Mouse (Mus musculus) midbrain, postnatal 0 days (tissue): ENCODE results near the gene Ninj1. TPM values are rescaled to one million over a fixed set of nuclear protein-coding genes. Genes with fewer than 3 reads are reported as not detected.

Experiments used
- ATAC-seq: fragments of 200-750 bp; cut with Nextera tagmentation; 2 replicates; pipeline ENCODE4 v1.8.0; 2017; ENCODE audit warnings: moderate number of reproducible peaks, mild to moderate bottlenecking, moderate TSS enrichment, moderate library complexity; ENCODE audit not compliant: low FRiP score
- DNase-seq: peaks from one replicate; pipeline ENCODE4 v3.0.0-alpha.2; 2015; ENCODE audit warnings: low spot score
- H3K27ac ChIP-seq: fragments of 300-500 bp; sonication (generic); 2 replicates; pipeline ENCODE4 v1.5.1; 2014; ENCODE audit warnings: low read depth, mild to moderate bottlenecking, low read length, mixed read lengths
- H3K27me3 ChIP-seq: fragments of 300-500 bp; sonication (generic); 2 replicates; pipeline ENCODE4 v1.6.1; 2014; ENCODE audit warnings: low read length, control low read depth, mixed read lengths; ENCODE audit not compliant: insufficient read depth
- H3K36me3 ChIP-seq: fragments of 300-500 bp; sonication (generic); 2 replicates; pipeline ENCODE4 v1.6.1; 2014; ENCODE audit warnings: low read length, control low read depth, mixed read lengths; ENCODE audit not compliant: insufficient read depth
- H3K4me1 ChIP-seq: fragments of 300-500 bp; sonication (generic); 2 replicates; pipeline ENCODE4 v1.6.1; 2014; ENCODE audit warnings: mild to moderate bottlenecking, control low read depth, antibody characterized with exemption, low read length, mixed read lengths; ENCODE audit not compliant: insufficient read depth
- H3K4me2 ChIP-seq: fragments of 300-500 bp; sonication (generic); 2 replicates; pipeline ENCODE4 v1.6.1; 2014; ENCODE audit warnings: low read depth, mild to moderate bottlenecking, low read length, mixed read lengths; ENCODE audit not compliant: poor library complexity, severe bottlenecking
- H3K4me3 ChIP-seq: fragments of 300-500 bp; sonication (generic); 2 replicates; pipeline ENCODE4 v1.5.1; 2014; ENCODE audit warnings: low read depth, mild to moderate bottlenecking, low read length, moderate library complexity
- H3K9ac ChIP-seq: fragments of 300-500 bp; sonication (generic); replicated peaks from 2 replicates; pipeline ENCODE4 v1.6.1; 2014; ENCODE audit warnings: mild to moderate bottlenecking, low read length, moderate library complexity, mixed read lengths; ENCODE audit not compliant: poor library complexity, severe bottlenecking
- H3K9me3 ChIP-seq: fragments of 300-500 bp; sonication (generic); 2 replicates; pipeline ENCODE4 v1.6.1; 2016; ENCODE audit warnings: low read length, control low read depth
- CTCF ChIP-seq: IDR thresholded peaks from 2 replicates; pipeline ENCODE4 v1.5.1; 2016; ENCODE audit warnings: antibody characterized with exemption, mild to moderate bottlenecking
- WGBS: fragments of 180-500 bp; shearing (Covaris S2); extraction: QIAGEN DNeasy Blood & Tissue Kit; methylation state at CpG from one replicate; pipeline ENCODE4 v1.1.7; 2014; 5-methylcytosine and 5-hydroxymethylcytosine counted together
- polyA plus RNA-seq: library from polyadenylated mRNA; unstranded; fragments of >200 nt; fragmentation: Nextera tagmentation; extraction: Ambion mirVana; gene quantifications from 2 replicates; pipeline ENCODE4 v1.2.1, GENCODE M21; 2015
- total RNA-seq: library from RNA; depleted of rRNA; stranded (reverse); fragments of >200 nt; gene quantifications from 2 replicates; pipeline ENCODE4 v1.2.3, GENCODE M21; 2014; rRNA removed

The Ninj1 gene
- 19.4 and 29.7 TPM in 2 replicates for total RNA-seq
- 34.8 and 36.5 TPM in 2 replicates for polyA plus RNA-seq

- Histone ChIP-seq H3K4me3 (peak within 1 kb of the TSS; percentile 77), H3K36me3 (no peaks in the 10 kb centered on the region), H3K9ac (peak within 1 kb of the TSS; percentile 70), H3K9me3 (no peaks in the 10 kb centered on the region), H3K27ac (no peak within 1 kb of the TSS; the same call in 1 of the 2 replicates), H3K4me2 (peak within 1 kb of the TSS; percentile 98), H3K27me3 (no peaks in the 10 kb centered on the region), H3K4me1 (no peaks in the 10 kb centered on the region)
- peak; percentile 80 for DNase-seq
- TF ChIP-seq CTCF, result no peak
- ATAC-seq, result peak; percentile 89
- under 1% methylated on average over 73 of the region's 87 CpGs for WGBS
Observed at GRCm38 (mm10) chr13:49187288-49188218, at the start of gene Ninj1. Ninj1 (plus strand) TSS chr13:49187485.

- WGBS, result 58% methylated on average over 4 of the region's 4 CpGs
- Histone ChIP-seq H3K4me2 (no peak overlapping the region), H3K9me3 (no peaks in the 10 kb centered on the region), H3K27ac (no peak overlapping the region), H3K9ac (no peak overlapping the region), H3K4me1 (peaks cover 15% of the 10 kb centered on the region), H3K4me3 (no peak overlapping the region), H3K36me3 (peaks cover 7% of the 10 kb centered on the region; the same call in 1 of the 2 replicates), H3K27me3 (no peaks in the 10 kb centered on the region)
- ATAC-seq (no peak), DNase-seq (no peak)
- TF ChIP-seq CTCF, result no peak
Observed at GRCm38 (mm10) chr13:49140567-49140966, 46.7 kb upstream of the Ninj1 start.

- no peak overlapping the region for H3K4me3 ChIP-seq
- H3K27ac ChIP-seq, result no peak overlapping the region
- 82% methylated on average over 5 of the region's 5 CpGs for WGBS
- no peaks in the 10 kb centered on the region for H3K27me3 ChIP-seq
- peaks cover 16% of the 10 kb centered on the region for H3K4me1 ChIP-seq
- H3K4me2 ChIP-seq, result no peak overlapping the region
- ATAC-seq (no peak), DNase-seq (no peak)
- H3K9me3 ChIP-seq, result no peaks in the 10 kb centered on the region
- H3K9ac ChIP-seq, result no peak overlapping the region
- no peak for TF ChIP-seq CTCF
- peaks cover 3% of the 10 kb centered on the region; the same call in 1 of the 2 replicates for H3K36me3 ChIP-seq
Observed at GRCm38 (mm10) chr13:49142396-49142795, 44.9 kb upstream of the Ninj1 start.

GRCm38 (mm10) chr13:49143323-49143722 lies 44.0 kb upstream of the Ninj1 start:
- peaks cover 3% of the 10 kb centered on the region; the same call in 1 of the 2 replicates for H3K36me3 ChIP-seq
- WGBS, result 91% methylated on average over 7 of the region's 7 CpGs
- no peak overlapping the region for H3K27ac ChIP-seq
- H3K4me2 ChIP-seq, result no peak overlapping the region
- no peak for TF ChIP-seq CTCF
- H3K27me3 ChIP-seq, result no peaks in the 10 kb centered on the region
- peak; percentile 44 for DNase-seq
- H3K4me1 ChIP-seq, result peaks cover 16% of the 10 kb centered on the region
- H3K4me3 ChIP-seq, result no peak overlapping the region
- ATAC-seq, result no peak
- no peak overlapping the region for H3K9ac ChIP-seq
- H3K9me3 ChIP-seq, result no peaks in the 10 kb centered on the region

- Histone ChIP-seq H3K9me3 (no peaks in the 10 kb centered on the region), H3K36me3 (peaks cover under 1% of the 10 kb centered on the region; the same call in 1 of the 2 replicates), H3K4me1 (peaks cover 16% of the 10 kb centered on the region), H3K9ac (peak overlapping the region; percentile 46; the same call in 1 of the 2 replicates), H3K27ac (no peak overlapping the region), H3K4me3 (peak overlapping the region; percentile 16), H3K4me2 (peak overlapping the region; percentile 95), H3K27me3 (no peaks in the 10 kb centered on the region)
- DNase-seq (peak; percentile 58), ATAC-seq (no peak)
- no peak for TF ChIP-seq CTCF
- 48% methylated on average over 6 of the region's 6 CpGs for WGBS
Observed at GRCm38 (mm10) chr13:49144451-49144850, 42.8 kb upstream of the Ninj1 start.

- DNase-seq (no peak), ATAC-seq (no peak)
- Histone ChIP-seq H3K9ac (peak overlapping the region; percentile 99), H3K4me1 (peaks cover 16% of the 10 kb centered on the region), H3K27ac (no peak overlapping the region), H3K36me3 (no peaks in the 10 kb centered on the region; the same call in 1 of the 2 replicates), H3K4me2 (peak overlapping the region; percentile 95), H3K27me3 (no peaks in the 10 kb centered on the region), H3K9me3 (no peaks in the 10 kb centered on the region), H3K4me3 (peak overlapping the region; percentile 99)
- WGBS, result 35% methylated on average over 7 of the region's 7 CpGs
- no peak for TF ChIP-seq CTCF
Observed at GRCm38 (mm10) chr13:49145396-49145795, 41.9 kb upstream of the Ninj1 start.
